Mouse (Mus musculus) midbrain, embryonic 15.5 days (tissue): Measurements from ENCODE around the gene Irf1. TPM values are rescaled to one million over a fixed set of nuclear protein-coding genes. Genes with fewer than 3 reads are reported as not detected.
A peak's percentile ranks its signal among the peaks of the same experiment; 100 is the strongest.

Experiments
- ATAC-seq: fragments of 200-750 bp; cut with Nextera tagmentation; replicated peaks from 2 replicates; pipeline ENCODE4 v1.8.0; 2017; ENCODE audit warnings: moderate TSS enrichment
- H3K27ac ChIP-seq: fragments of 300-500 bp; sonication (generic); 2 replicates; pipeline ENCODE4 v1.5.1; 2015; ENCODE audit warnings: mild to moderate bottlenecking, inconsistent platforms
- H3K27me3 ChIP-seq: fragments of 300-500 bp; sonication (generic); replicated peaks from 2 replicates; pipeline ENCODE4 v1.6.1; 2015; ENCODE audit warnings: inconsistent platforms
- H3K36me3 ChIP-seq: fragments of 300-500 bp; sonication (generic); replicated peaks from 2 replicates; pipeline ENCODE4 v1.6.1; 2015; ENCODE audit warnings: inconsistent platforms
- H3K4me1 ChIP-seq: fragments of 300-500 bp; sonication (generic); 2 replicates; pipeline ENCODE4 v1.6.1; 2015; ENCODE audit warnings: inconsistent platforms
- H3K4me2 ChIP-seq: fragments of 300-500 bp; sonication (generic); 2 replicates; pipeline ENCODE4 v1.6.1; 2015; ENCODE audit warnings: inconsistent platforms, mild to moderate bottlenecking, moderate library complexity
- H3K4me3 ChIP-seq: fragments of 300-500 bp; sonication (generic); 2 replicates; pipeline ENCODE4 v1.5.1; 2015; ENCODE audit warnings: mild to moderate bottlenecking, inconsistent platforms
- H3K9ac ChIP-seq: fragments of 300-500 bp; sonication (generic); 2 replicates; pipeline ENCODE4 v1.6.1; 2015; ENCODE audit warnings: mild to moderate bottlenecking, inconsistent platforms
- H3K9me3 ChIP-seq: fragments of 300-500 bp; sonication (generic); 2 replicates; pipeline ENCODE4 v1.6.1; 2016; ENCODE audit warnings: inconsistent platforms
- WGBS: fragments of 180-500 bp; shearing (Covaris S2); methylation state at CpG from one replicate; pipeline ENCODE4 v1.1.7; 2015; ENCODE audit warnings: mixed read lengths; 5-methylcytosine and 5-hydroxymethylcytosine counted together
- polyA plus RNA-seq: library from polyadenylated mRNA; unstranded; fragments of >200 nt; fragmentation: Nextera tagmentation; extraction: Ambion mirVana; gene quantifications from 2 replicates; pipeline ENCODE4 v1.2.1, GENCODE M21; 2015

Irf1 gene
- 2.6 and 3.1 TPM in 2 replicates for polyA plus RNA-seq

GRCm38 (mm10) chr11:53769760-53770124 is at the start of gene Irf1:
Irf1 (plus strand) TSS chr11:53770014.
- ATAC-seq = peak; percentile 94
- Histone ChIP-seq H3K4me2 (peak within 1 kb of the TSS; percentile 98), H3K36me3 (no peaks in the 10 kb centered on the region), H3K4me3 (peak within 1 kb of the TSS; percentile 63), H3K9ac (peak within 1 kb of the TSS; percentile 61), H3K4me1 (peaks cover 13% of the 10 kb centered on the region), H3K27me3 (peaks cover 32% of the 10 kb centered on the region), H3K9me3 (no peaks in the 10 kb centered on the region), H3K27ac (no peak within 1 kb of the TSS; the same call in 1 of the 2 replicates)
- under 1% methylated on average over 40 of the region's 40 CpGs for WGBS

GRCm38 (mm10) chr11:53720715-53721114 is 49.1 kb upstream of the Irf1 start, which contains the start of gene Il5:
Il5 (plus strand) TSS chr11:53720794.
- H3K4me2 ChIP-seq = no peak within 1 kb of the TSS
- H3K27me3 ChIP-seq = no peaks in the 10 kb centered on the region
- no peaks in the 10 kb centered on the region for H3K9me3 ChIP-seq
- no peak for ATAC-seq
- no peak within 1 kb of the TSS for H3K27ac ChIP-seq
- no peaks in the 10 kb centered on the region for H3K4me1 ChIP-seq
- H3K9ac ChIP-seq = no peak within 1 kb of the TSS
- 88% methylated on average over 6 of the region's 6 CpGs for WGBS
- H3K36me3 ChIP-seq = no peaks in the 10 kb centered on the region
- no peak within 1 kb of the TSS for H3K4me3 ChIP-seq

GRCm38 (mm10) chr11:53731457-53731856 is 38.4 kb upstream of the Irf1 start:
- no peaks in the 10 kb centered on the region for H3K36me3 ChIP-seq
- WGBS = 99% methylated on average over 7 of the region's 7 CpGs
- no peak for ATAC-seq
- H3K4me2 ChIP-seq = no peak overlapping the region
- H3K4me1 ChIP-seq = no peaks in the 10 kb centered on the region
- no peak overlapping the region for H3K4me3 ChIP-seq
- no peak overlapping the region for H3K27ac ChIP-seq
- no peak overlapping the region for H3K9ac ChIP-seq
- H3K9me3 ChIP-seq = no peaks in the 10 kb centered on the region
- H3K27me3 ChIP-seq = no peaks in the 10 kb centered on the region

GRCm38 (mm10) chr11:53732244-53732643 is 37.6 kb upstream of the Irf1 start:
- no peaks in the 10 kb centered on the region for H3K9me3 ChIP-seq
- no peaks in the 10 kb centered on the region for H3K36me3 ChIP-seq
- no peaks in the 10 kb centered on the region for H3K27me3 ChIP-seq
- H3K4me1 ChIP-seq = no peaks in the 10 kb centered on the region
- no peak for ATAC-seq
- no peak overlapping the region for H3K4me3 ChIP-seq
- WGBS = 95% methylated on average over 8 of the region's 8 CpGs
- H3K9ac ChIP-seq = no peak overlapping the region
- no peak overlapping the region for H3K4me2 ChIP-seq
- H3K27ac ChIP-seq = no peak overlapping the region

- no peaks in the 10 kb centered on the region for H3K27me3 ChIP-seq
- 86% methylated on average over 7 of the region's 7 CpGs for WGBS
Observed at GRCm38 (mm10) chr11:53733824-53734223, 36.0 kb upstream of the Irf1 start.

GRCm38 (mm10) chr11:53734431-53734830 is 35.4 kb upstream of the Irf1 start:
- Histone ChIP-seq H3K9me3 (no peaks in the 10 kb centered on the region), H3K4me1 (no peaks in the 10 kb centered on the region), H3K27me3 (no peaks in the 10 kb centered on the region), H3K4me3 (no peak overlapping the region), H3K36me3 (no peaks in the 10 kb centered on the region), H3K27ac (no peak overlapping the region), H3K4me2 (no peak overlapping the region), H3K9ac (no peak overlapping the region)
- WGBS = 87% methylated on average over 2 of the region's 2 CpGs
- no peak for ATAC-seq

More at GRCm38 (mm10) chr11:53733824-53734223, 36.0 kb upstream of the Irf1 start:
- no peak overlapping the region for H3K4me3 ChIP-seq
- no peaks in the 10 kb centered on the region for H3K4me1 ChIP-seq
- no peak overlapping the region for H3K27ac ChIP-seq
- no peaks in the 10 kb centered on the region for H3K9me3 ChIP-seq
- no peaks in the 10 kb centered on the region for H3K36me3 ChIP-seq
- no peak overlapping the region for H3K4me2 ChIP-seq
- no peak for ATAC-seq
- no peak overlapping the region for H3K9ac ChIP-seq

- H3K9ac ChIP-seq = no peak overlapping the region
- ATAC-seq = no peak
- no peaks in the 10 kb centered on the region for H3K27me3 ChIP-seq
- peak overlapping the region; percentile 46; the same call in 1 of the 2 replicates for H3K4me2 ChIP-seq
- H3K4me1 ChIP-seq = no peaks in the 10 kb centered on the region
- no peaks in the 10 kb centered on the region for H3K9me3 ChIP-seq
- H3K36me3 ChIP-seq = no peaks in the 10 kb centered on the region
- no peak overlapping the region for H3K4me3 ChIP-seq
- H3K27ac ChIP-seq = no peak overlapping the region
- 72% methylated on average over 18 of the region's 18 CpGs for WGBS
Observed at GRCm38 (mm10) chr11:53734970-53735681, 34.7 kb upstream of the Irf1 start.

GRCm38 (mm10) chr11:53735682-53736245 is 34.0 kb upstream of the Irf1 start:
- Histone ChIP-seq H3K4me3 (no peak overlapping the region), H3K9ac (no peak overlapping the region)
- ATAC-seq = peak; percentile 84

GRCm38 (mm10) chr11:53736771-53737572 is 32.8 kb upstream of the Irf1 start:
- no peak overlapping the region for H3K4me3 ChIP-seq
- no peaks in the 10 kb centered on the region for H3K9me3 ChIP-seq
- H3K36me3 ChIP-seq = no peaks in the 10 kb centered on the region
- peak; percentile 62; the same call in 1 of the 2 replicates for ATAC-seq
- H3K27me3 ChIP-seq = no peaks in the 10 kb centered on the region
- H3K9ac ChIP-seq = no peak overlapping the region
- WGBS = 50% methylated on average over 14 of the region's 14 CpGs
- no peak overlapping the region for H3K4me2 ChIP-seq
- no peak overlapping the region for H3K27ac ChIP-seq
- no peaks in the 10 kb centered on the region for H3K4me1 ChIP-seq

More at GRCm38 (mm10) chr11:53735682-53736245, 34.0 kb upstream of the Irf1 start:
- Histone ChIP-seq H3K4me2 (peak overlapping the region; percentile 46), H3K4me1 (no peaks in the 10 kb centered on the region), H3K27ac (no peak overlapping the region), H3K9me3 (no peaks in the 10 kb centered on the region), H3K36me3 (no peaks in the 10 kb centered on the region), H3K27me3 (no peaks in the 10 kb centered on the region)
- WGBS = 21% methylated on average over 17 of the region's 17 CpGs

GRCm38 (mm10) chr11:53737573-53737946 is 32.3 kb upstream of the Irf1 start:
- no peaks in the 10 kb centered on the region for H3K9me3 ChIP-seq
- ATAC-seq = no peak
- H3K4me1 ChIP-seq = no peaks in the 10 kb centered on the region
- H3K4me3 ChIP-seq = no peak overlapping the region
- H3K36me3 ChIP-seq = no peaks in the 10 kb centered on the region
- no peak overlapping the region for H3K4me2 ChIP-seq
- H3K9ac ChIP-seq = no peak overlapping the region
- no peak overlapping the region for H3K27ac ChIP-seq
- WGBS = 34% methylated on average over 6 of the region's 6 CpGs
- H3K27me3 ChIP-seq = no peaks in the 10 kb centered on the region

- H3K4me3 ChIP-seq = no peak overlapping the region
- no peaks in the 10 kb centered on the region for H3K27me3 ChIP-seq
- no peak overlapping the region for H3K9ac ChIP-seq
- no peak overlapping the region for H3K4me2 ChIP-seq
- H3K9me3 ChIP-seq = no peaks in the 10 kb centered on the region
- no peaks in the 10 kb centered on the region for H3K4me1 ChIP-seq
- no peak overlapping the region for H3K27ac ChIP-seq
- 10% methylated on average over 5 of the region's 5 CpGs for WGBS
- H3K36me3 ChIP-seq = no peaks in the 10 kb centered on the region
- ATAC-seq = no peak
Observed at GRCm38 (mm10) chr11:53742353-53742752, 27.5 kb upstream of the Irf1 start.

GRCm38 (mm10) chr11:53745260-53745659 is 24.6 kb upstream of the Irf1 start:
- Histone ChIP-seq H3K4me3 (no peak overlapping the region), H3K9me3 (no peaks in the 10 kb centered on the region), H3K4me1 (no peaks in the 10 kb centered on the region), H3K36me3 (no peaks in the 10 kb centered on the region), H3K4me2 (no peak overlapping the region), H3K9ac (no peak overlapping the region), H3K27me3 (no peaks in the 10 kb centered on the region), H3K27ac (no peak overlapping the region)
- WGBS = 98% methylated on average over 2 of the region's 2 CpGs
- no peak for ATAC-seq
